Mouse (Mus musculus) layer of hippocampus, adult 8-10 months (tissue): ENCODE measurements around the gene Qtrt2. TPM values are rescaled to one million over a fixed set of nuclear protein-coding genes. Genes with fewer than 3 reads are reported as not detected.
A peak's percentile ranks its signal among the peaks of the same experiment; 100 is the strongest.

Source experiments
- DNase-seq, 2 experiments: peaks; one replicate each; pipeline ENCODE4 v3.0.0; 2022; ENCODE audit warnings: low spot score in 2 of 2
- total RNA-seq, 4 experiments: library from RNA; stranded (reverse); gene quantifications; 2 replicates each; pipeline ENCODE4 v1.2.4; 2022

Qtrt2 gene
- total RNA-seq, 4 experiments from 2014 or later = 37.7 to 56.4 (median 40.0) TPM

DNA sequence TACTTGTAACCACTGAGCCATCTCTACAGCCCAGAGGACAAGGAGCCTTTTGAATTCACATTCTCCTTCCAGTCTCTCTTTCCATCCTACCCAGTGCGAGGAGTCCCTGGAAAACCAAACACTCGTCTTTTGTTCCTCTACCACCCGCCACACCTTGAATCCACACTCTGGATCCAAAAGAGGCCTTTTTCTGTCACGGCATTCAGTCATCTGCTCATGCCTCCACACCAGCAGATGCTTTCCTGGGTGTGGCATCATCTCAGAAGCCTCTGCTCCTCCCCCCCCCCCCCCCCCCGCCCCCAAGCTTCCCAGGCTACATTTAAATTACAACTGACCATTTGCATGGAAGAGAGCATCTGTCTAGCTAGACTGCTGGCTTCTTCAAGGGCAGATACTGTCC is 110.3 kb downstream of the Qtrt2 start:
- no peak for DNase-seq

- DNase-seq = peak; percentile 17 to 56
These were observed 112.0 kb downstream of the Qtrt2 start for GRCm38 (mm10) chr16:43814644-43815043.

Other genes with a start within 250 kb of the Qtrt2 start
- gene Drd3, start 172.8 kb downstream of the Qtrt2 start, total RNA-seq = under 1 TPM in 1 of 4 experiments, not detected in 3; 0.23 TPM
- 1 to 10 TPM; 3.7 to 5.5 (median 4.5) TPM for gene Ccdc191, start 37.0 kb downstream of the Qtrt2 start, total RNA-seq
- gene Zdhhc23, start 53.0 kb upstream of the Qtrt2 start, total RNA-seq = 10 to 100 TPM; 43.1 to 51.1 (median 48.6) TPM
- gene Gramd1c, start 136.5 kb upstream of the Qtrt2 start, total RNA-seq = 1 to 10 TPM; 3.6 to 8.0 (median 5.4) TPM
- gene Atp6v1a, start 212.9 kb upstream of the Qtrt2 start, total RNA-seq = 100 to 1,000 TPM; 529 to 603 (median 565) TPM
- 10 to 100 TPM; 59.0 to 71.1 (median 64.7) TPM for gene Naa50, start 213.0 kb upstream of the Qtrt2 start, total RNA-seq
- 10 to 100 TPM; 35.0 to 41.0 (median 37.8) TPM for gene Usf3, start 246.4 kb upstream of the Qtrt2 start, total RNA-seq